Mouse (Mus musculus) ES-E14 (cell line): ENCODE results near the gene Cd6. TPM values are rescaled to one million over a fixed set of nuclear protein-coding genes. Genes with fewer than 3 reads are reported as not detected.

Source experiments
- DNase-seq: peaks from one replicate; pipeline ENCODE4 v3.0.0-alpha.2; 2013; ENCODE audit warnings: low read depth, low spot score
- H3K27ac ChIP-seq: 2 replicates; pipeline ENCODE4 v1.5.1; 2012; ENCODE audit warnings: low read depth, mild to moderate bottlenecking, low read length, moderate library complexity, mixed read lengths; ENCODE audit not compliant: poor library complexity, insufficient read depth, severe bottlenecking
- H3K36me3 ChIP-seq: 2 replicates; pipeline ENCODE4 v1.6.1; 2012; ENCODE audit warnings: mild to moderate bottlenecking, low read length, moderate library complexity, mixed read lengths; ENCODE audit not compliant: control insufficient read depth, poor library complexity, insufficient read depth, severe bottlenecking
- H3K4me1 ChIP-seq, 2 experiments: fragments of 150-350 bp in 1 of 2; sonication (generic) in 1 of 2; 2 replicates each; pipeline ENCODE4 v1.6.1; 2012; ENCODE audit warnings: low read length in 2 of 2, mild to moderate bottlenecking in 1 of 2, mixed read lengths in 1 of 2; ENCODE audit not compliant: control insufficient read depth in 2 of 2, insufficient read depth in 2 of 2, poor library complexity in 1 of 2
- H3K4me3 ChIP-seq, 2 experiments: fragments of 150-350 bp in 1 of 2; sonication (generic) in 1 of 2; 2 replicates each; pipeline ENCODE4 v1.5.1; 2012; ENCODE audit warnings: low read length in 2 of 2, low read depth in 1 of 2, mild to moderate bottlenecking in 1 of 2, mixed read lengths in 1 of 2; ENCODE audit not compliant: insufficient read depth in 1 of 2, poor library complexity in 1 of 2, severe bottlenecking in 1 of 2
- H3K9ac ChIP-seq: 2 replicates; pipeline ENCODE4 v1.6.1; 2012; ENCODE audit warnings: low read depth, mild to moderate bottlenecking, low read length, mixed read lengths; ENCODE audit not compliant: poor library complexity, insufficient read depth, severe bottlenecking
- H3K9me3 ChIP-seq: fragments of 150-350 bp; sonication (generic); 2 replicates; pipeline ENCODE4 v1.6.1; 2012; ENCODE audit warnings: low read depth, mild to moderate bottlenecking, low read length; ENCODE audit not compliant: control insufficient read depth, insufficient read depth
- CHD2 ChIP-seq: IDR thresholded peaks from 2 replicates; pipeline ENCODE4 v1.6.1; 2014; ENCODE audit warnings: mild to moderate bottlenecking, low read depth, low read length, inconsistent platforms
- HCFC1 ChIP-seq: IDR thresholded peaks from 2 replicates; pipeline ENCODE4 v1.6.1; 2012; ENCODE audit warnings: low read length, inconsistent platforms, borderline replicate concordance; ENCODE audit not compliant: insufficient read depth
- MAFK ChIP-seq: IDR thresholded peaks from 2 replicates; pipeline ENCODE4 v1.6.1; 2014; ENCODE audit warnings: mild to moderate bottlenecking, low read depth, low read length, inconsistent platforms; ENCODE audit not compliant: insufficient read depth
- ZC3H11A ChIP-seq: IDR thresholded peaks from 2 replicates; pipeline ENCODE4 v1.6.1; 2012; ENCODE audit warnings: low read depth, mild to moderate bottlenecking, inconsistent platforms, low read length, borderline replicate concordance
- ZNF384 ChIP-seq: IDR thresholded peaks from 2 replicates; pipeline ENCODE4 v1.6.1; 2012; ENCODE audit warnings: low read depth, low read length, inconsistent platforms
- in situ Hi-C, 2 experiments: fragments of 600-800 bp; cut with MboI; formaldehyde crosslinking; loops; one replicate each; pipeline ENCODE4 v1.15.1; 2025; ENCODE audit warnings: low sequenced_read_pairs in 2 of 2, inconsistent platforms in 1 of 2; ENCODE audit not compliant: unreplicated experiment in 2 of 2
- total RNA-seq: library from RNA; depleted of rRNA; stranded (reverse); fragments of 300-350 nt; gene quantifications from 2 replicates; pipeline ENCODE4 v1.2.3, GENCODE M21; 2012

Cd6 gene
- total RNA-seq, 1 experiment, result 3.4 TPM

DNA sequence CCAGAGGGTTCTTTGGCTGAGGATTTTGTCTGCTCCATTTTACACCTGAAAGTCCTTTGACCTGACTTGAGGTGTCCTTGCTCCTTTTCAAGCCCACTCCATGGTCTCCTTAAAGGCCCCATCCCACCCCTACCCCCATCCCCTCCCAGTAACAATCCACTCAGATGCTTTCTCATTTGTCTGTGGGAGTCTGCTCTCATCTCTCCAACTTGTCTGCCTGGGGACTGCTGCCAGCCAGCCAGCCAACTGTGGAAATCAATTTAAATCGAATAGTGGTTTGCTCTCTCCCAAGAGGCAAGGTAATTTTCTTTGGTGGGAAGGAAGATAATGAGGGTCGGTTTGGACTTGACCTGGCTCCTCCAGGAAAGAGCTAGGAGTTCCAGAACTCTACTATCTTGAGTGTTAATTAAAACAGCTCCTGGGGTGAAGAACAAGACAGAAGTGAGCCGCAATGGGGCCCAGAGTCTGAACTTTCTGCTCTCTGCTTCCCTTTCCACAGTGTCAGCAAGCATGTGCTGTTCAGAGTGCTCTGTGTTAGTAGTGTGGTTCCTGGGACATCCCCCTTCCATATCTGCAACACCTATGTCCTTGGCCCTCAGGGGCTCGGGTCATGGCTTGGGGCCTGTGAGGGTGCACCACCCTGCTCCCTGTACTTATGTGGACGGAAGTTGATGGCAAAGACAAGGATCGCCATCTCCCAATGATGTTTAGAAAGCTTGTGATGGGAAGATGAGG is 61.0 kb downstream of the Cd6 start:
- DNase-seq, result no peak
- Histone ChIP-seq H3K9ac (no peak overlapping the region), H3K4me1 (no peaks in the 10 kb centered on the region), H3K9me3 (no peaks in the 10 kb centered on the region), H3K4me3 (no peak overlapping the region), H3K27ac (no peak overlapping the region), H3K36me3 (no peaks in the 10 kb centered on the region)
- in situ Hi-C loops, result no loop called here
- TF ChIP-seq HCFC1, result no peak
- TF ChIP-seq ZC3H11A, result no peak

DNA sequence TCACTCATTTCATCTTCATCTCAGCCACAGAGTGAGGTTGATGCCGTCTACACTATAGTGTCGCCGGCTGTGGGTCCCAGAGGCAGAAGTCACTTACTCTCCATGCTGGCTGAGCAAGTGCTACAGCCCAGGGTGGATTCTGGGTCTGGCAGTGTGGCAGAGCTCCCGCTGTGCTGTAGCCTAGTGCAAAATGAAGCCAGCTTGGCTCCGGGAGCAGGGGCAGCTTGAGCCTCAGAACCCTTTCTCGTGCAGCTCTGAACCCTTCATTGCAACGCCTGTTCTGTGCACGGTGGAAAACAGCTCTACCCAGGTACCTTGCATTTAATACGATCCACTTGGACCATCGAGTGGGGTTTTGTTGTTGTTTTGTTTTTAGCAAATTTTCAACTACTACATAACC is 62.2 kb downstream of the Cd6 start:
- no peak overlapping the region for H3K27ac ChIP-seq
- no peak for DNase-seq
- no peaks in the 10 kb centered on the region for H3K9me3 ChIP-seq
- TF ChIP-seq ZC3H11A (no peak), HCFC1 (no peak), ZNF384 (no peak), CHD2 (no peak), MAFK (no peak)
- in situ Hi-C loops, result no loop called here
- H3K36me3 ChIP-seq, result no peaks in the 10 kb centered on the region
- H3K4me3 ChIP-seq, result no peak overlapping the region
- no peak overlapping the region for H3K9ac ChIP-seq
- no peaks in the 10 kb centered on the region for H3K4me1 ChIP-seq

DNA sequence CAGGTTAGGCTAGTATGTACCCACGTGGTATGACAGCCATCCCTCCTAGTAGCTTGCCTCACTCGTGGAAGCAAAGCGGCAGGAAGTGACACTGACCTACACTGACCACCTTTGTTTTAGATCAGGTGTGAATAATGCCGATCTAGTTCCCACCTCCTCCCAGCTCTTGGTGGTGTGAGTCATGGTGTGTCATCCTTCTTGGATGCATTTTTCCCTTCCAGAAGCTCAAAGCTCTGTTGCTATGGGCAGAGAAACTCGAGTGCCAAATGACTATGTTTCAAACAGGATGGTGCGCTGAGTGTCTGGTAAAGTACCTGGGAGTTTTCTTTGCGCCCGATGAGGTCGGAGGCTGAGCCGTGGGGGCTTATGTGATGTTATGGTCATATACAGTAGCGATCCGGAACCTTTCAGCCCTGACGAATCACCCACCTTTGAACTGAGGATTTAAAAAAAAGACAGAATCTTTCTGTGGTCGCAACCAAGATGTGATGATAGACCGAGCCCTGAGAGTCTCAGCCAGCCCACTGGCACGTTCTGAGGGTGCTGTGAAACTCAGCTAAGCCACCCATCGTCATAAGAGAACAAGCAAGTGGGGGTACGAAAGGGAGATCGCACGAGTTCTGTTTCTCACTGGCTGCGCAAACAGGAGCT is 66.4 kb downstream of the Cd6 start:
- Histone ChIP-seq H3K4me1 (no peaks in the 10 kb centered on the region), H3K4me3 (no peak overlapping the region), H3K9ac (no peak overlapping the region), H3K36me3 (no peaks in the 10 kb centered on the region), H3K27ac (no peak overlapping the region), H3K9me3 (no peaks in the 10 kb centered on the region)
- in situ Hi-C loops, result no loop called here
- DNase-seq, result no peak
- TF ChIP-seq HCFC1, result no peak
- no peak for TF ChIP-seq MAFK
- no peak for TF ChIP-seq CHD2
- no peak for TF ChIP-seq ZNF384
- no peak for TF ChIP-seq ZC3H11A

DNA sequence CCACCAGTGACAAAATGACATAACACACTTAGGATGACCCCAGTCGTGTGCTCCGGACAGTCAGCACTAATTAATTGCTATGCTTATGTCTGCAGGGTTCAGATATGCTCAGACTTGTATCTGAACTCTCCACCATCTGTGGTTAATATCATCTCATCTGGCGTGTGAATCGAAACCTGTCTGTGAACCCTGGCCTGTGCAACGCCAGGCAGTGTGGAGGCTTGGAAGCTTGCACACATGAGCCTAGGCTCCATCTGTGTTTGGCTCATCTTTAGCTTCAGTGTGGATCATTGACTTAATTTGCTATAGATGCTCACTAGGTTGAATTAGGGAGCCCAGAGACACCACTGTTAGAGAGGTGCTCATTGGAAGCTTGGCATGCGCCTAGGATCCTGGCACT is 67.4 kb downstream of the Cd6 start:
- TF ChIP-seq ZNF384 (no peak), ZC3H11A (no peak), MAFK (no peak), CHD2 (no peak), HCFC1 (no peak)
- DNase-seq, result no peak

More for the DNA sequence above, 67.4 kb downstream of the Cd6 start:
- Histone ChIP-seq H3K4me1 (no peaks in the 10 kb centered on the region), H3K27ac (no peak overlapping the region), H3K9me3 (no peaks in the 10 kb centered on the region), H3K9ac (no peak overlapping the region), H3K4me3 (no peak overlapping the region), H3K36me3 (no peaks in the 10 kb centered on the region)
- in situ Hi-C loops, result no loop called here
